Mouse (Mus musculus) spleen, embryonic (tissue): ENCODE measurements around the gene Gnb1.

ENCODE experiments used
- CTCF ChIA-PET: fragments of 350-600 bp; sonication (Branson Sonifier 250); formaldehyde crosslinking; loops from one replicate; lab custom pipeline; 2022; lab: Charles Lee

Gene Gnb1

DNA sequence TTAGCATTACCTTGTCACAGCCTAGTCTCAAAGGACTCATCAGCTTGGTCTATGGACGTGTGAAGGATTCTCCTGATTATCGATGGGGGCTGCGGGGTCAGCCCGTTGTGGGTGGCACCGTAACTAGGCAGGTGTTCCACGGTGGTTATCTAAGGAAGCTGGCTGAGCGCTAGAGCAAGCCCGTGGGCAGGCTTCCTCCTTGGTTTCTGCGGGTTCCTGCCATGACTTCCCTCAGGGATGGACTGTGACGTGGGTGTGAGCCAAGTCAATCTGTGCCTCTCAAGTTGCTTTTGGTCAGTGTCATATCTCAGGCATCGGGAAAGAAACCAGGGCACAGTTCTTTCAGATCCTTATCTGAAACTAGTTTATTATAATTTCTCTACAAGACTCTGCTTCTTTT lies 83.8 kb downstream of the Gnb1 start:
- CTCF ChIA-PET = interaction anchor here (0.6 kb wide), 1 partner anchor 73 kb away, joined by 3 read pairs; no protein-coding TSS in a partner anchor

DNA sequence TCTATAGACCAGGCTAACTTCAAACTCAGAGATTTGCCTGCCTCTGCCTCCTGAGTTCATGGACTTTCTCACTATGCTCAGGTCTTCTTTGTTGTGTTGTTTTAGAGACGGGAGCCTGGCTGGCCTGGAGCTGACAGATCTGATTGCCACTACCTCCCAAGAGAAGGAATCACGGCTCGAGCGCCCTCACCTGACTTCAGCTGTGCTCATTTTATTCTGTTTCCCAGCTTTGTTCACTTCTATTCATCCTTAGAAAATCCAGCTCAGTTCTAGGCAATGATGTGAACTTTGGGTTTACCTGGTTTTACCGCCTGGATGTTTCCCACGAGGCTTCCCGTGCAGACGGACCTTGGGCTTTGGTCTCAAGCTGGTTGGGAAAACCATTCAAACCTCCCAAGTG lies 84.4 kb downstream of the Gnb1 start:
- CTCF ChIA-PET = interaction anchor here (0.6 kb wide), 1 partner anchor 74 kb away, joined by 3 read pairs; no protein-coding TSS in a partner anchor

DNA sequence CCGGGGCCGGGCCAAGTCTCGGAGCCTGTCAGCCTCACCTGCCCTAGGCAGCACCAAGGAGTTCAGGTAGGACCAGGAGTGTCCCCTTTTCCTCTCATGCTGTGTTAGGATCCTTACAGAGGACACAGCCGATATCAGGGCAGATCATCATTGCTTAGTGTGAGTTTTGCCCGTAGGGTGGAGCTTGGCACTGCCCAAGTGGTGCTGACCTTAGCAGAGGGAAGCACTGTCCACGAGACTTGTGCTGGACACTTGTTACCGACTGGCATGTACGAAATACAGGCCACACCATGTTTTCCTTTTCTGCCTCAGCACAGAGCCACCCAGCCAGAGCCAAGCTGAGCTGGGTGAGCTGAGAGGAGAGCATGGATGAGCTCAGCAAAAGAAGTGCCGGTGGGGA lies 86.0 kb downstream of the Gnb1 start:
- CTCF ChIA-PET = no interaction called here

DNA sequence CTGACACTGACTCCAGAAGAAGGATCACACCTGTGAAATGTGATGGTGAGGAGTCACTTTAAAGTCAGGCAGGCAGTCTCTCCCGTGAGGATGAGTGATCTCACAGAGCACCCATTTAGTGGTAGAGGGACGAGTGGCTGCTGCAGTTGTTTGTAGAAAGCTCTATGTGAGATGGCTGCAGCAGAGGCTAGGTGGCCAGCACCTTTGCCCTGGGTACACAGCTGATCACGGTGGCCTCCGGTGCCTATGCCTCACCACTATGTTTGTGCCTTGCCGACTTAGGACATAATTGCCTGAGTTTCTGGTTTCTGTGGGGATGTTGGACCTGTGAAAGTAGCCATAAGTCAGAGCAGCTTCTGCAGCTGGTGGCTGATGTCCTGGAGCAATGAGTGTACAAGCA lies 86.6 kb downstream of the Gnb1 start:
- CTCF ChIA-PET = no interaction called here

DNA sequence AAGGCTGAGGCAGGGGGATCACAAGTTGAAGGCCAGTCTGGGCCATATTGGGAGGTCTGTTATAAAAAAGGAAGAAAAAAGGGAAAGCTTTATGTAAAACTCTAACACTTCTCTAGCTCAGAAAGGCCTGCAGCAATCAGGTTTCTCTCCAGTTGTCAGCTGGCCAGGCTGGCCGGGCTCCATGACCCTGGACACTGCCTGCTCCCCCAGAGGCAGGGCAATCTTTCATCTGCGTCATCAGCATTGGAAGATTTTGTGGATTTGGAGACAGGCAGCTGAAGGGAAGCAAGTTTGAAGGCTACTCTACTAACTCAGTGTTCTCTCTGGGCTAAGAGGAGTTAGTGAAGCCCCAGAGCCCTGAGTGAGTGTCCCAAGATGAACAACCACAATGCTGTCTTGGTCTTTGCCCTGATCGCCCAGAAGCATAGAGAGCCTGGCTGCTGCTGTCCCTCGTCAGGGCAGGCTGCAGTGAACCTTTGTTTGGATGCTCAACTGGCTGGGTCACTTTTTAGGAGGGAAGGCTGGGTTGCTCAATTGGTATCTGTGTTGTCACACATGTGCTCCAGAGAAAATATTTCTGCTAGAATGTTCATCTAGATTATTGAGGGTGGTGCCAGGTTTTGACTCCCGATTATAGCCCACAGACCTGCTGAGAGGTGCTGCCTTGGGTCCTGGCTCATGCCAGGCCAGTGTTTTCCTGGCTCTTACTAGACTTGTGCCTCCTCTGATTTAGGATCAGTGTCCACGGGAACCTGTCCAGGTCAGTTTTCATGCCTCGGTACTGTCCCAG lies 87.4 kb downstream of the Gnb1 start:
- CTCF ChIA-PET = no interaction called here

DNA sequence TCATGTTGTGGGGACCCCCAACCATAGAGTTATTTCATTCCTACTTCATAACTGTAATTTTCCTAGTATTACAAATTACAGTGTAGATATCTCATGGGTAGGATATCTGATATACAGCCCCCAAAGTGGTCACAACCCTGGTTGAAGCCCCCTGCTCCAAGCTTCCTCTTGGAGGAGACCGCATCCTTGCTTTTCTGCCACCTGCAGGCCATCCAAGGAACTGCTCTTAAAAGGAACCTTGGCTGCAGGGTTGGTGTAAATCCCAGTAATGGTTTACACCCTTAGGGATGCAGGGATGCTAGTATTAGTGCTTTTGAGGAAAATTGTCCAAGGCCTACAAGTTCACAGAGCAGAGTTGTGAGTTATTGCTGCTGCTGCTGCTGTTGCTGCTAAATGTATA lies 89.3 kb downstream of the Gnb1 start:
- CTCF ChIA-PET = interaction anchor here (1.0 kb wide), 1 partner anchor 97 kb away, joined by 3 read pairs; no protein-coding TSS in a partner anchor

DNA sequence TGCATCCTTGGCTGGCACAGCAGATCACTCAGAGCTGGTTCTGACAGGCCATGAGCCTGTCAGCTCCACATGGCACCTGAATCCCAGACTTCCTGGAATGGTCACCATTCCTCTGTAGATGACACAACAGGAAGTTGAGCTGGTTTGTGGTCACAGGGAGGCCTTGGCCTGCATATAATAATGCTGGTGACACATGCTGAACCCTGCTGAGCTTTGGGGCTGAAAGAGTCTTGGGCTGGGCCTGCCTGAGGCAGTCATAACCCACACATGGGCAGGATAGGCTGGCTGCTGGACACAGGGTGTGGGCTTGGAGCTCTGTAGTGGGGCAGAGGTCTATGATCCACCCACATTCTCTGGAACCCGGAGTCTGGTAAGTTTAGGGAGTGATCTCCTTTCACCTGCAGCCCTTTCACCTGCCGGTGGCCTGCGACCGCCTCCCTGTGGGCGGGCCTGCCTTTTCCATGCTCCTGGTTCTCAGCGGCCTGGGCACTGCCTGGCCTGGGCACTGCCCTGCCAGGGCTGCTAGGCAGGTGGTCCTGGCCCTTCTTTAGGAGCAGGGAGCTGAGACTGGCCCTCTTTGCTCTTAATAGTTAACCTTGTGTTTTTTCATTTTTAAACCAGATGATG lies 91.2 kb downstream of the Gnb1 start:
- CTCF ChIA-PET = interaction anchor here (0.6 to 2.1 kb wide), 2 partner anchors 10 to 101 kb away, joined by 7 to 8 read pairs; no protein-coding TSS in a partner anchor

DNA sequence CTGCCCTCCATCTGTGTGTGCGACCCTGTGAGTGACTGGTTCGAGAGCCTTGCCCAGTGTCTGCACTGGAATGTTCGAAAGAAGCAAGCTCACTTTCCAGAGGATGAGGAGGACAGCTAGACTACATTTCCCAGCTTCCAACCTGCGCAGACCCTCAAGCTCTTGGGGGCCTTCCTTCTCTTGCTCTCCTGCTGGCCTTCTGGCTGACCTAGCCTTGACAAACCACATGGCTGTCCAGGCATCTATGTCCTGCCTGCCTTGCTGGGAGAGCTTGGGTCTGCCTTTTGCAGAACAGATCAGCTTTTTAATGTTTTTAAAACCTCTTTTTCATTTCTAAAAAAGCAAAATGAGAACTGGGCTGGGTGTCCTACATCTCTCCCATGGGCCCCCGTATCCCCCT lies 98.2 kb downstream of the Gnb1 start:
- CTCF ChIA-PET = no interaction called here

DNA sequence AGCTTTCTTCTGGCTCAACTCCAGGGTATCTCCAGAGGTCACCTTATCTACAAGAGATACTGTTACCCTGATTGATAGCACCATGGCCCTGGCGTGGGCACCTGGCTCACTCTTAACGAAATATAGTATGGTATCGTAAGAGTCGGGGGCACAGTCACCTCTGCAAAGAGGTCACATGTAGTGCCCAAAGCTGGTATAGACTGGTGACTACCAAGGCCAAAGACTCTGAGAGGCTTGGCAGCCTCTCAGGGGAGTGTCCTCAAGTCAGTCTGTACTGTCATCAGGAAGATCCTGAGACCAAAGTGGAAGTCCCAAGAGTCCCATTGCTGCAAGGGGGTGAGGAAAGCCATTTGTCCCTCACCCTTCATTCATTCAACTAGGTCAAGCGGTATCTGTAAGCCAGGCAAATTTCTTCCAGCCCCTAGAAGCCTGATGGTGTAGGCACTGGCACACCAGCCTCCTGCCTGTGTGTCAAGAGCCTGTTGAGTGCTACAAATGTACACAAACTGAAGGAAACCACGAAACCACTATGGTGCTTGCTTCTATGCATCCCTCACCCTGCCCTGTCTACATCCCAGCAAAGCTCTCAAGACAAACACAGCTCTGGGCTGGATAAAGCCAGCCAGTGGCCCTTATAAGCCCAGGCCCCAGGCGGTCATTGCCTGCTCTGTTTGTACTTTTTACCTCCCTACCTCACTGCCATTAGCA lies 100.0 kb downstream of the Gnb1 start:
- CTCF ChIA-PET = no interaction called here

DNA sequence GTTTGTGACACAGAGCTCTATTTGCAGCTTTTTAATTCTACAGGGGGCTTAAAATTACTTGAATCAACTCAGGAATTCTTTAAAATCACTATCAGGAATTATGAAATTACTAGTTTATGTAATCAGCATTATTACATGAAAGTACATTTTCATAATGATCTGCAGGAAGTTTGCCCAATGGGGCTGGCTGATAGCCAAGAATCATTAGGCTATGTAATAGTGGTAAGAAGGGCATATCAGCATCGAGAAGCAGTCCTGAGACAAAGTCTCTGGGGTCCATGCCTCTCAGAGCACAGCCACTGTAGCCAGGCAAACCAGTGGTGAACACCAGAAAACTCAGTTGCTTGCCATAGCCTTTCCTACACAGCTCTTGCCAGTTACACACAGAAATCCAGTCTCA lies 102.6 kb downstream of the Gnb1 start:
- CTCF ChIA-PET = no interaction called here

DNA sequence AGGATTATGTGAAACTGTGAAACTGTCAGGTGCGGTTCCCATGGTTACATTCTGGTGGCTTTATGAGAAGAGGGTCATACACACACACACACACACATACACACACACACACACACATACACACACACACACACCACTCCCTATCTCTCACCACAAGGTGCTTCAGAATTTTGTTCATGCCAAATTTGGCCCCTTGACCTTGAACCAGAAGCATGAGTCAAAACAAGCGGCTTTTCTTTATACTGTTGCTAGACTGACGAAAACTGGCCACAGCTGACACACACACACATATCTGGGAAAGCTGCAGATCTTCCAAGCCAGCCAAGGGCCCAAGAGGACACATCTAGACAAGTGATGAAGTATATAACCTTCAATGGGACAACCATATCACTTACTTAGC lies 104.6 kb downstream of the Gnb1 start:
- CTCF ChIA-PET = no interaction called here

DNA sequence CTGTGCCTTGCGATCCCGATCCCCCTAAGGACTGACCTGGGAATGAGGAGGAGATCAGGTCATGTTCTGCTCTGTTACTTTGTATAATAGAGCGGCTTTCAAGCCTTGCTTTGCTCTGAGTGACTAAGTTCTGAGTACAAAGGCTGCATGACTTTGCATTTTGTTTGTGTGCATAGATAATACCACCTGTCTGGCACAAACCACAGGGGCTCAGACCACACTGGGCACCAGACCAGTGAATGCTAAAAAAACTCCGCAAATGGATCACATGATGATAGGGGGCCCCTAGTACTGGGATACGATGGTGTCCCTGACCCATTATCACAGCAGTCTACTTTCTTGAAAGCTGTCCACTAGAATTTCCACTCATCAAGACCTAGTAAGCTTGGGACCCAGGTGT lies 105.4 kb downstream of the Gnb1 start:
- CTCF ChIA-PET = no interaction called here

DNA sequence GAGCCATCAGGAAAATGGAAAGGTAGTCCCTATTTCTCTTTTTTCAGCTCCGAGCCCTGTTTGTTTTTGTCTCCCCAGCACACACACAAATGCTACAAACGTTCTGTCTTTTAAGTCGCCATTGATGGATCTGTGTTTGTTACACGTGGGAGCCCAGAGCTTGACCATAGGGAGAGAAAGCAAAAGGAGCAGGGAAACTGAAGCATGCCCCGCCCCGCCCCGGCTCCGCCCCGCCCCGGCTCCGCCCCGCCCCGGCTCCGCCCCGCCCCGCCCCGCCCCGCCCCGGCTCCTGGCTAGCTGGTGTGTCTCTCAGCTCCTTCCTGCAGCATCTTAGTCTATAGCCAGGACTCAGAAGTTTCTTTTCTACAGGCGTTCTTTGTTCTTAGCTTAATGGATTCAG lies 107.4 kb downstream of the Gnb1 start:
- CTCF ChIA-PET = no interaction called here

DNA sequence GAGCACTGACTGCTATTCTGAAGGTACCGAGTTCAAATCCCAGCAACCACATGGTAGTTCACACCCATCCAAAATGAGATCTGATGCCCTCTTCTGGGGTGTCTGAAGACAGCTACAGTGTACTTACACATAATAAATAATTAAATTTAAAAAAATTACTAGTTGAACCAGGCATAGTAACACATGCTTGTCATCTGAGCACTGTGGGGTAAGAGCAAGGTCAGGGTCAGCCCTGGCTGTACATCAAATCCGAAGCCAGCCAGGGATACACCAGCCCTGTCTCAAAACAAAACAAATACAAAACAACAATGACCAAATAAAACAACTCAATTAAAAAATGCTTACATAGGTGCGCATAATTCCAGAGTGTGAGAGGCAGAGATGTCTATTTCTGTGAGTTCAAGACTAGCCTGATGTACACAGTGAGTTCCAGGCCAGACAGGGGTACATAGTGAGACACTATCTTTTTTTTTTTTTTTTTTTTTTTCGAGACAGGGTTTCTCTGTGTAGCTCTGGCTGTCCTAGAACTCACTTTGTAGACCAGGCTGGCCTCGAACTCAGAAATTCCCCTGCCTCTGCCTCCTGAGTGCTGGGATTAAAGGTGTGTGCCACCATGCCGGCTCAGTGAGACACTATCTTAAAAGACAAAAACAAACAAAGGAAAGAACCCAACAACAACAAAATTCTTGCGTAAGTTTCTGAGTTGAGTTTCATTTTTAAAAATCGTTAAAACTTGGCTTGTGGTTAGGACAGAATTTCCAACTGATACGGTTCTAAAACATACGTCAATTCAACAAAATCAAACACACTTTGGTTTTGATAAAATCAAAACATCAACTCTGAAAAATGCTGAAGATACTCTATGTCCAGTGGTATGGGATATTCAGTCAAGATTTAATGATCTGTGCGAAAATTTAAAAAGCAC lies 109.0 kb downstream of the Gnb1 start:
- CTCF ChIA-PET = interaction anchor here (0.6 kb wide), 1 partner anchor 23 kb away, joined by 4 read pairs; no protein-coding TSS in a partner anchor

DNA sequence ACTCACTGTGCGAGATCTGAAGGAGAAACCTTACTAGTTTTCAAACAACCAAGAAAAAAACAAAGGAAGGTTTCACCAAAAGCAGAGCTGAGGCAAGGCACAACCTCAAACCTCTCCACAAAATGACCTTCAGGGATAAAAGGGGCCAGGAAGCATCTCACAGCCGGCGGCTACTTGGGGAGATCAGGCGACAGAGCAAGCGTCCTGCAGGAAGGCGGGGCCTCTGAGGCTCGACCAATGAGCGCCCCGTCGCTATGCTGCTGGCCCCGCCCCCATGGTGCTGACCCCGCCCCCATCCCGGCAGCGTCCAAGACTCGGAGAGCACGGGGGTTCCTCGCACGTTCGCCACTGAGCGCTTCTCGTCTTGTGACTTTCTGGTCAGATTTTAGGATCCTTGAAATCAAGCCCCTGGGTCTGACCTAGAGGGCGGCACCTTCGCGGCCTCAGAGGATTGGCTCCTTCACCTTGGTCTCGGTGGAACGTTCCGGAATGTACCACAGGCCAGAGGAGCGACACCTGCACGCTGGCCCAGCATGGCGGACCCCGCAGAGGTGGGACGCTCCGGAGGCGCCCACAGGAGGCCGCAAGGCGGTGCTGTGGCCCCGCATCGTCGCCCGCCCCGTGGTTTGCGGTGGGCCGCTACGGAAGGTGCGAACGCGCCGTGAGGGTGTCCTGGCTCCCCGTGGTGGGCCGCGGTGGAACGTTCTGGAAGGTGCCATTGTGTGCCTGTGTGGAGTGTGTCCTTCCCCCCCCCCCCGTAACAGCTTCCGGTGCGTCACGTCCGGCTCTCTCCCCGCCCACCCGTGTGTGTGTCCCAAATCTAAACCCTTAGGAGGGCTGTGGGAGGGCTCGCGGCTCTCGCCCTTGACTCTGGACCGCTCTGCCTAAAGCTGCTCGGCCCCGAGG lies 110.2 kb downstream of the Gnb1 start, which contains the start of gene Slc35e2:
TSS of gene Slc35e2 (plus strand) at position 326 of the 906 bp plus-strand sequence.
- CTCF ChIA-PET = interaction anchor here (0.6 kb wide), 1 partner anchor 68 kb away, joined by 3 read pairs; the partner anchor contains the start of gene Mib2

DNA sequence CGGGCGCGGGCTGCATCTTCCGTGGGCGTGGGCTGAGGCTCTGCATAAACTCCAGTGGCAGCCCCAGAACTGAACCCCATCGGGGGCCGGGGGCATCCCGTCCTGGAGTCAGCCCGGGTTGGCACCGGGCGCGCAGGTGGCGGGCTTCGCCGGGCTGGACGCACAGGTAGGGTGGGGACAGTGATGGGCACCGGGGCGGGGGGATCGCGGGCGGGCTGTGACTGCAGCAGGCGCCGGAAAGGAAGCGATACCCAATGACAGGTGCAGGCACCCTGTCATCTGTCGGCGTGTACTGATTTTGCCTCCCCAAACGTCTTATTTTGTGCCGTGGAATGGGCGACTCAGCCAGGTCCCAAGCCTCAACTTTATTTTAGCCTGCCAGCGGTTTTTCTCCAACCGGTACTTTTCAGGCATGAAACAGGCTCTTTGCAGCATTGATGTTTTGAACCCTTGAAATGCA lies 110.9 kb downstream of the Gnb1 start:
- CTCF ChIA-PET = interaction anchor here (0.6 kb wide), 1 partner anchor 67 kb away, joined by 3 read pairs; the partner anchor contains the start of gene Mib2

DNA sequence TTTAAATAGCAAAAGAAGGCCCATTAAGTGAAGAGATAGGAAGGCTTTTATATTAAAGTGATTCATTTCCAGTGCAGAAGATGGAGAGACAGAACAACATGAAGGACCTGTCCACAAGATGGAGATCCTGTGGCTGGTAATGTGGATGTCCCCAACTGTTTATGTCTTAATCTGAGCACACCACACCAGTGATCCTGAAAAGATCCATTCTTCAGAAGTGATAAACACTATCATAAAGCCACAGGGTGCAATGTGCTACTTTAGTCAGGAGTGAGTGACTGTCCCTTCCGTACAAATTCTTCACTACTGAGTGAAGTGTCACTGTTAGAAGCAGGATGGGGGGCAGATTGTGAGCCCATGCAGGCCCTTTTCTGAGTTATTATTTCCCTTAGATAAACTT lies 111.6 kb downstream of the Gnb1 start:
- CTCF ChIA-PET = no interaction called here

DNA sequence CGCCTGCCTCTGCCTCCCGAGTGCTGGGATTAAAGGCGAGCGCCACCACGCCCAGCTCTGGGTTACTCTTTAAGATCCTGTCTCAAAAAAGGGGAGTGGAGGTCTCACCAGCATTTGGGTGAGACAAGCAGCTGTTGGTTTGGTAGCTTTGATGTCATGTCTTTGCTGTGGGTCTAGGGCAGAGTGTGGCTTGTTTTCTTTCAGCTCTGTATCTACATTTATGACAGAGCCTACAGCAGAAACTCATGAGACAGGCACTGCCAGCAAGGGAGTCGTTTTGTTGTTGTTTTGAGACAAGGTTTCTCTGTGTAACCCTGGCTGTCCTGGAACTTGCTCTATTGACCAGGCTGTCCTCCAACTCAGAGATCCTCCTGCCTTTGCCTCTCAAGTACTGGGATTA lies 112.6 kb downstream of the Gnb1 start:
- CTCF ChIA-PET = interaction anchor here (0.6 to 1.0 kb wide), 3 partner anchors 27 to 155 kb away, joined by 3 to 5 read pairs (median 4); no protein-coding TSS in a partner anchor

DNA sequence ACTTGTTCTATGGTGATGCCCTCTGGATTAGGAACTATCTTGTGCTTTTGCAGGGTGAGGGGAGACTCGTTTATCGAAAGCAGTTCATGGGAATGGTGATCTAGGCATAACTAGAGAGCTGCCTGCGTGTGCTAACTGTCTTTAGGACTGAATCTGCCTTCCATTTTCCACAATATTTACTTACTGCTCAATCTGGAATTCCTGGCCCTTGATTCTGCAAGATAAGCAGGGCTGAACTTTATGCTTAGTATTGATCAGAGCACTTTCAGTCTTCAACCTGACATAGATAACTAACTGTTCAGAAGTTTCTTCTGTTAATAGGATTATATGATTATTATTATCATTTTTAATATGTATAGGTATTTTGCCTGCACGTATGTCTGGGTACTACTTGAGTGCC lies 114.0 kb downstream of the Gnb1 start:
- CTCF ChIA-PET = no interaction called here

DNA sequence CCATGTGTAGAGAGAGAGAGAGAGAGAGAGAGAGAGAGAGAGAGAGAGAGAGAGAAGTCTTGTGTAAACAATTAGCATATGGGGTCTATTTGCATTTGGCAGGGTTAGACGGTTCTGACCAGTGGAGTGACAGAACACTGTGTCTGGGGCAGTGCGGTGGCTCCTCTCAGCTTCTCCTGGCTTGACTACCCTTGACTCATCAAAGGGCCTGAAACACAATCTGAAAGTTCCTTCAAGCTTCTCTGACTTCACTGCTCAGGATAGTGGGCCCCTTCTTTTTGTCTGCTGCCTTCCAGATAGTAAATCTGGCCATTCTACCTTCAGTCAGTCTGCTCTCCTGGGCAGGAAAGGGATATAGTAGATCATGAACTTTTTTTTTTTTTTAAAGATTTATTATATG lies 115.7 kb downstream of the Gnb1 start:
- CTCF ChIA-PET = interaction anchor here (1.5 kb wide), 1 partner anchor 17 kb away, joined by 5 read pairs; no protein-coding TSS in a partner anchor
